Mouse (Mus musculus) adrenal gland, postnatal 25 days (tissue): ENCODE measurements around the gene Muc5ac. TPM values are rescaled to one million over a fixed set of nuclear protein-coding genes. Genes with fewer than 3 reads are reported as not detected.
A peak's percentile ranks its signal among the peaks of the same experiment; 100 is the strongest.
"Not testable (repeated sequence)": the region's sequence is repeated elsewhere in the genome, so short reads cannot be mapped to it uniquely, and the experiment has no call there.

Experiments
- DNase-seq: peaks from one replicate; pipeline ENCODE4 v3.0.0; 2021; ENCODE audit warnings: mixed read lengths
- long read RNA-seq: library from polyadenylated mRNA; stranded (forward); transcript quantifications from one replicate; pipeline ENCODE4 v2.0.0, GENCODE M21; 2021
- total RNA-seq: library from RNA; stranded (reverse); gene quantifications from 2 replicates; pipeline ENCODE4 v1.2.3, GENCODE M21; 2021

Gene Muc5ac
- total RNA-seq, result not detected in 2 replicates
- long read RNA-seq, result 0 reads

DNA sequence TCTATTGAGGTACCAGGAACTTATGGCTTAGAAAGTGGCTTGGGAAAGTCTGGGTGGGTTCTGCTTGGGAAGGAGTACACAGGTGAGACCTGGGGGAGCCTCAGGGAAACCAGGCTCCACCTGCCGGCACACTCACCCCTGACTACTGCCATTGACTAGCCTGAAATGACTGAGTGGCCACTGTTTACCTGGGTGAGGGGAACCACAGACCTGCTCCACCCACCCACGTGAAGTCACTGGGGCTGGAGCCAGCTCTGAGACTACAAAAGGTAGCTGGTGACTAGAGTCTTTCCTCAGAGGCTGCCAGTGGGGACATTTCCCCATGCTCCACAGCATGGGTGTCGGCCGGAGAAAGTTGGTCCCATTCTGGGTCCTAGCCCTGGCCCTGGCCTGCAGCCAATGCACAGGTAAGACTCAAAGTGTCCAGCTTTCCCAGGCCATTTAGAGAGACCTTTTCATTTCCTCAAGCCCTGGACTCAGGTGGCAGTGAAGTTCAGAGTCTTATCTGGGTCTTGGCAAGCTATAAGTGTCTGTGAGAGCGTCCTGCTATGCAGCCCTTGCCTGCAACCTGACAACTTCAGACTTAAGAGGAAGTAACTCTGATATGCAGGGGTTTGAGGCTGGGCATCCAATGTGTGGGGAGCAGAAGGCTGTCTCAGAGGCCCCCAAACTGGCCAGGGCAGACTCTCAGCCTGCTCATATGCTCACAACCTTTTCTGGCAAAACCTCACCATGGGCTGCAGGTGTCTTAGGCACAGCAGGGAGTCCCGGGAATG is at the start of gene Muc5ac:
Muc5ac (plus strand) TSS at position 296 of the 776 bp plus-strand sequence.
- DNase-seq, result no peak

DNA sequence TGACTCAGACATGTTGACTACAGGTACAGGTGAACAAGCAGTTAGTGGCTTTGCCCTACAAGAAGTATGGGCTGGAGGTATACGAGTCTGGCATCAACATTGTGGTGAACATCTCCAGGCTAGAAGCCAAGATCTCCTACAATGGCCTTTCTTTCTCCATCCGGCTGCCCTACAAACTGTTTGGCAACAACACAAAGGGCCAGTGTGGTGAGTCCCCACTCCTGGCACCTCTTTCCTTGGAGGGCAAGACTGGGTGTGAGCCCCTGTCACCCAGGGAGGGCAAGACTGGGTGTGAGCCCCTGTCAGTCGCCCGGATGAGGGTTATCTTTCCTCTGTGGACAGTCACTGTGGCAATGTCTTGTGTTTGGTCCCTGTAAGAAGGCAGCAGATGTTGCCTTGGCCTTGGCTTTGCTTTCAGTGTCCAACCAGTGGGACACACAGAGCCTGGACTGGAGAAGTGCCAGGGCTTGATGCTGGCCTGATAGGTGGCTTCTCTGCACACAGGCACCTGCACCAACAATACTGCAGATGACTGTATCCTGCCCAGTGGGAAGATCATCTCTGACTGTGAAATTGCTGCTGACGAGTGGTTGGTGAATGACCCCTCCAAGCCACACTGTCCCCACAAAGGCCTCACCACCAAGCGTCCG is 41.2 kb upstream of the Muc5ac start:
- no peak for DNase-seq

DNA sequence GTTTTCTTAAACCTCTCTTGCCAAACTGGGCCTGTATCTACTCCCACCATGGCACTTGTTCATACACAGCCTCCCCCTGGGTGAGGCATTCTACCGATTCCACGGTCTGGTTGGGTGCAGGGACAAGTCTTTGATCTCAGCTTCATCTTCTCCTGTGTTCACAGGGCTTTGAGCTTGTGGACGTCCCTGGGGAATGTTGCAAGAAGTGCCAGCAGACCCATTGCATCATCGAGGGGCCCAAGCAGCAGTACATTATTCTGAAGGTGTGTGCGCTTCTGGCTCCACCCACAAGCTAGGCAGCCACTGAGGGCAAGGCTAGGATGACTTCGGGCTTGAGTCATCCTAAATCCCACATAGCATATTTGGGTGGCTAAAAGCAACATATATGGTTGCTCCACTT is 36.3 kb upstream of the Muc5ac start:
- DNase-seq, result no peak

DNA sequence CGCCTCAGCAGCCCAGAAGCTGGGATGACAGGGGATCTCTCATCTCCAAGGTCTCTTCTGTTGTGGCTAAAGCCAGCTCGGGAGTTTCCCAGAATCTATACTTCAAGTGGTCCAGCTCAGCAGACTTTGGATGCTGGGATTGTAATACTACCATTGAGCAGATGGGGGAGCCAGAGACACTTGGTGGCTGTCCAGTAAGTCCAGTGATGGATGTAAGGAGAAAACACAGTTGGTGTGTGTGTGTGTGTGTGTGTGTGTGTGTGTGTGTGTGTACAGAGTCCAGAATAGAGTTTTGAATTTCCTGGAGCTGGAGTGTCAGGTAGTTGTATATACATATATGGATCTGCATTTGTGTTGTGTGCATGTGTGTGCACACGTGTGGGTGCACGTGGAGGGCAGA is 32.9 kb upstream of the Muc5ac start:
- DNase-seq, result peak; percentile 53

DNA sequence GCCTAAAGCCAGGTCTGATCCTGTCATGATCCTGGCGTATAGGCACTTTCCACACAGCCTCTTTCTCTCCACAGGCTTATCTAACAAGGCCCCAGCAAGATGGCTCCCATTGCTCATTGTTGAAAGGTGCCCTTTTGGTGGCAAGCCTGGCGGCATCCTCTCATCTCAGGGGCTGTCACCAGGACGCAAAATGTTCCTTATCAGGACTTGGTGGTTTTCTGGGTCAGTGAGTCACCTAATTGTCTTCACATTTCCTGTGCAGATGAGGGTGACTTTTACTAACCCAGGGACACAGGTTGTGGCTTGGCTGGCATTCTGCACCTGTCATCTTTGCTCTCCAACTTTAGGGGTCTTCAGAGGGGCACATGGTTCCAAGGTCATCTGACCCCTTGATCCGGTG is 30.5 kb upstream of the Muc5ac start:
- no peak for DNase-seq

DNA sequence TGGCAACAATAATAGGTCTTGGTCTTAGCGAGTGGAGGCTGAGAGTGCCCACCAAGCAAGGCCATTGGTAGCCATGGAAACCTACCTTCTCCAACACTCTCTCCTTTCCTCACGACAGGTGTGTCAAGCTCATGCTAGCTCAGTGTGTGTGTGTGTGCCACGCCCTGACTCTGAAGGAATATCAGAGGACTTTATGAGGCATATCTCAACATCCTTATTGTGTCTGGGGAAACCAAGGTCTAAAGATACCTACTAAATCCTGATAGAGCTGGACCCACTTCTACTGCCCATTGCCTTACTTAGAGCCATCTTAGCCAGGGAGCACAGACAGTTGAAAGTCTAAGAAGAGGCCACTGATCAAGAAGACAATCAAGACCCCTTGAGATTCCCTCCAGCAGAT is 18.3 kb upstream of the Muc5ac start:
- DNase-seq, result no peak

DNA sequence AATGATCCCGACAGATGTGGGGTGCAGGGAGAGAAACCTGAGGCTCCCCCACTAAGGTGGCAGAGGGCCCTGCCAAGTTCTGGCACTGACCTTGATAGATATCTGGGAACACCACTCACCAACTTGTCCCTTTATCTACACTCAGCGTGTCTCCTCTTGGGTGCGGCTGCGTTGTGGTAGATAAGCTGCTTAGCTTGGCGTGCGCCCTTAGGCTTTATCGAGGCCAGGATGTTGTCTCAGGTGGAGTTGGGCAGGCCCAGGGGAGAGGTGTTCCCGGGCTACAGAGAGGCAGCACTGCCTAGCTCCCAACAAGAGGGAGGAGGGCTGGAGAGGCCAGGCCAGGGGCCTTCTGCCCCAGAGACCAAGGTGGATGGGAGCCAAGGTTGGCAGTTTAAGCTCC is 17.8 kb upstream of the Muc5ac start:
- DNase-seq, result no peak

DNA sequence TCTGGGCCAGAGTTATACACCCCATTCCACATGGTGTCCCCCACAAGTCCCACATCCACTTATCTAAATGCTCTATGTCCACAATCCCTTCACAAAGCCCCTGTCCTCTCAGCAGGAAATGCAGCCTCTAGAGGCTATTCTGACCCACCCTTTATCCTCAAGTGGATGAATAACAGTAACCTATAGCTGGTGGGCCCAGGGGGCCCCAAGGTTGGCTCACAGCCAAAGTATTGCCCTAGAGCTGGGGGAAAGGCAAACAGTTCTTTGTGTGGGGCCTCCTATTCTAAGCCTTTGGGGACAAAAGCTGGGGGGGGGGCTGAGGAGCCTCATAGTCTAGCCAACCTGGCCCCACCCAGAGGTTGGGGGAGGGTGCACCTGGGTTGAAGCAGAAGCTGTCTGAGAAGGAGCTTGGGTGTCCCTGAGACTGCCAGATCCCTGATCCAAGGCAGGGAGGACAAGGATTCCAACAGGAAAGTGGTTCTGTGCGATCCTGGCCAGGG is 16.7 kb upstream of the Muc5ac start:
- no peak for DNase-seq

DNA sequence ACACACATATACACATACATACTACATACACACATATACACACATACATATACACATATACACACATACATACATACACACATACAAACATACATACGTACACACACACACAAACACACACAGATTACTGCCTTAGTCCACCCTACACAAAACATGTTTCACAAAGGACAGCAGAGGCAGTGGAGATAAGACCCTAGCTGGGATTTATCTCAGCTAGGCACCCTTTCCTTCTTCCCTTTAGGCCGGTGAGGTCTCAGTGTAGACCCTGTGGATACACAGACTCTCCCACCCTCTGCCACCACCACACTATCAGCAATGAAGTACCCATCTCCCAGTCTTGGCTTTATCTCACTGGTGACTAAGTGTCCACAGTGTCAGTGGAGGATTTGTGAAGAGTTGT is 13.9 kb upstream of the Muc5ac start:
- DNase-seq, result no peak

DNA sequence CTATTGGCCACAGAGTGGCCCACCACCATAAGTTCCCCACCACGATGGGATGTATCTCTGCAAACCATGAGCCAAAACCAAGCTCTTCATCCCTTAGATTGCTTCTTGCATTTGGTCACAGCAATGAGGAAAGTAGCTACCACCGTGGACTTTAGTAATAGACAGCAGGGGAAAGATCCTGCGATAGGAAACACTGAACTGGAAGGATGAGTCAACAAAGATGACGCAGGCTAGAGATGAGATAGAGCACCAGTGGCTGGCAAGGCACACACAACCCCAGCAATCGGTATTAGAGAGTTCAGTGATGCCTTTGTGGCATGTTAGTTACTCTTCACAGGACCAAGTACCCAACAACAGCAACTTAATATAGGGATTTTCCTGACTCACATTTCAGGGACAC is 12.6 kb upstream of the Muc5ac start:
- no peak for DNase-seq

DNA sequence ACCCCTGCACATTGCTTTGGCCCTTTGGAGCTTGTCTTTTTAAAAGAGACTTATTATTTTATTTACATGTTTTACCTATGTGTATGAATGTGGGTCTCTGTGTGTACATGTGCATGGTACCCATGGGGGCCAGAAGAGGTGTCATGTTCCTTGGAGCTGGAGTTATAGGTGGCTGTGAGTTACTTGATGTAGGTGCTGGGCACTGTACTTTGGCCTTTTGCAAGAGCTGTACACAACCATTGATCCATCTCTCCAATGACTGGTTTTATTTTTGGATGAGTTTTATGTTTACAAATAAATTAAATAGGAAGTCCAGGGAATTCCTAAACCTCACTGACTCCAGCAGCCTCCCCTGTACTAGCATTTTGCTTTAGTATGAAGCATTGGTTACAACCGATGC is 5.5 kb downstream of the Muc5ac start:
- no peak for DNase-seq

DNA sequence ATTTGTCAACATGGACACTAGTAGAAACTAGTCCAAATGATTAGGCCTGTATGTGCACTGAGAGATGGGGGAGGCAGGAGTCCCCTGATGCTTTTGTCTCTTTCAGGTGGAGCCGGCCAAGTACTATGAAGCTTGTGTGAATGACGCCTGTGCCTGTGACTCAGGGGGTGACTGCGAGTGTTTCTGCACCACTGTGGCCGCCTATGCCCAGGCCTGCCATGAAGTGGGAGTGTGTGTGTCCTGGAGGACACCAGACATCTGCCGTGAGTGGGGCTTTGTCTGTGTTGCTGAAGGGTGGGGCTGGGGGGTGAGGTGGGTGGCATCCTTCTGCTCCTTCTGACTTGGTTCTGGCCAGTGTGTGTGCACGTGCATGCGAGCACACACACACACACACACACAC is 14.4 kb downstream of the Muc5ac start:
- DNase-seq, result no peak

DNA sequence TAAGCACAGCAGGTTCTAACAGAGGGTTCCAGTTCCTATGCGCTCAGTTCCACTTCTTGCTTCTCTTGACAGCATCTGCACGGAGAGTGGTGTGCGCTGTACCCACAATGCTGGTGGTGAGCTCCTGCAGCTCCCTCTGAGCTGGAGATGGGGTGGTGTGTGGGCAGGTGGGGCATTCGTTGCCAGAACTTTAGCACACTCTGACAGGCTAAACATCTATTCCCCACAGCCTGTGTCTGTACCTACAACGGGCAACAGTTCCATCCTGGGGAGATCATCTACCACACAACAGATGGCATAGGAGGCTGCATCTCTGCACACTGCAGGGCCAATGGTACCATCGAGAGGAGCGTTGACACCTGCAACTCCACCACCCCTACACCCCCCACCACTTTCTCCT is 16.6 kb downstream of the Muc5ac start:
- DNase-seq, result no peak

DNA sequence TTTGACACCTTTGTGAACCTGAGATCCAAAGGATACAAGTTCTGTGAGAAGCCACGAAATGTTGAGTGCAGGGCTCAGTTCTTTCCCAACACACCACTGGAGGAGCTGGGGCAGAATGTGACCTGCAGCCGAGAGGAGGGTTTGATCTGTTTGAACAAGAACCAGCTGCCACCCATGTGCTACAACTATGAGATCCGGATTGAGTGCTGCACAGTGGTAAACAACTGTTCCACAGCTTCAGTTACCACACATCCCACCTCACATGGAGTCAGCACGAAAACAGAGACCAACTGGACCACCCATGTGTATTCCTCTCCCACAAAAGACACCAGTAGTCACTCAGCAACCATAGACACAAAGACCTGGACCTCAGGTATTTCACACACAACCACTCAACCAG is 19.1 kb downstream of the Muc5ac start:
- DNase-seq, result not testable (repeated sequence)

DNA sequence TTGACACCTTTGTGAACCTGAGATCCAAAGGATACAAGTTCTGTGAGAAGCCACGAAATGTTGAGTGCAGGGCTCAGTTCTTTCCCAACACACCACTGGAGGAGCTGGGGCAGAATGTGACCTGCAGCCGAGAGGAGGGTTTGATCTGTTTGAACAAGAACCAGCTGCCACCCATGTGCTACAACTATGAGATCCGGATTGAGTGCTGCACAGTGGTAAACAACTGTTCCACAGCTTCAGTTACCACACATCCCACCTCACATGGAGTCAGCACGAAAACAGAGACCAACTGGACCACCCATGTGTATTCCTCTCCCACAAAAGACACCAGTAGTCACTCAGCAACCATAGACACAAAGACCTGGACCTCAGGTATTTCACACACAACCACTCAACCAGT is 21.2 kb downstream of the Muc5ac start:
- not testable (repeated sequence) for DNase-seq

DNA sequence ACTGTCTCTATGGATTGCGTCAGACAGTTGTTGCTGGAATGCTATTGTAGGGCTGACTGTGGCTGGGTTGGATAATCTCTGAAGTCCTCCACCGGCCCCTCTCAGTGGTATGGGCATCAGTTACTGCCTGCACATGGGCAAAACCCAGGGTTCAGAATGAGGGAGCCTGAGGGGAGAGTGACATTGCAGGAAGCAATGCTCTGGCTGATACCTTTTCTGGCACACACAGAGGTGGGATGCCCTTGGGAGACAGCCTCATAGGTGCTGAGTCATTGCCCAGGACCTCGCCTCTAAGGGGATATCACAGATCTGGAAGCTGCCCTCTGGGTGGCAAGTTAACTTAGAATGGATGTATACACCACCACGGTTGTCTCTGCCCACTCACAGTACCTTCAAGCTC is 24.5 kb downstream of the Muc5ac start:
- DNase-seq, result no peak

DNA sequence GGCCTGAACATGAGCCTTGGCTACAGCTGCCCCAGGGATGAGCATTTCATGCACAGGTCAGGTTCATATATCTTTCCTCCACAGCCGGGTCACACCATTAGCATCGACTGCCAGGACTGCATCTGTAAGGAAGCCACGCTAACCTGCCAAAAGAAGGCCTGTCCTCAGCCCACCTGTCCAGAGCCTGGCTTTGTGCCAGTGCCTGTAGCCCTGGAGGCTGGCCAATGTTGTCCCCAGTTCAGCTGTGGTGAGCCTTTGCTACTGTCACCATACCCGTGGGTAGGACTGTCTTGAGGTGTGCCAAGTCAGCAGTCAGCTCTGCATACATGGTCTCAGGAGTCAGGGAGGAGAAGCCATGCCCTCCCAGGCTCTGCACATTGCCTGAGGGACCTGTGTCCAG is 26.6 kb downstream of the Muc5ac start:
- no peak for DNase-seq

DNA sequence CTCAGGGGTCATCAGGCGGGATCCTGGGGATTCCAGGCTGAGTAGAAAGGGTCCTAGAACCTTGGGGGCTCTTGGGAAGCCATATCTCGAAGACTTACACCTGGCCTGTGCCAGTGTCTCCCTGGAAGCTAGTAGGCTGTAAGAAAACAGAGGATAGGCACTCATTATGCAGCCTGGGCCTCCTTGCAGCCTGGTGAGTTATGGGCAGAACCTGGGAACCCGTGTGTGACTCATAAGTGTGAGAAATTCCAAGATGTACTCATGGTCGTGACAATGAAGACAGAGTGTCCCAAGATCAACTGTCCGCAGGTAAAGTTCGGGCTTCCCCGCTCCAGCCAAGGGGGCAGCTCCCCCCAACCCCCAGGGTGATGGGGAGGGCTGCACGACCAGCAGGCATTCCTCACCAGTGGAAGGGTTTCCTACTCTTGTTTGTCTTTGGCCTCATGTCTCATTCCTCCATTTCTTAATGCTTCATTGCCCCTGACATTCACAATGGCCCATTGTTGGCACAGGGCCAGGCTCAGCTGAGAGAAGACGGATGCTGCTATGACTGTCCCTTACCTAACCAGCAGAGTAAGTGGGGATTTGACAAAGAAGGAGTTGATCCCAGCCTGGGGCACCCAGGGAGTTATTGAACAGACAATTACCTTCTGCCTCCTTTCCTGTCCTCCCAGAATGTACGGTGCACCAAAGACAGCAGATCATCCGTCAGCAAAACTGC is 28.7 kb downstream of the Muc5ac start:
- peak; percentile 65 for DNase-seq

DNA sequence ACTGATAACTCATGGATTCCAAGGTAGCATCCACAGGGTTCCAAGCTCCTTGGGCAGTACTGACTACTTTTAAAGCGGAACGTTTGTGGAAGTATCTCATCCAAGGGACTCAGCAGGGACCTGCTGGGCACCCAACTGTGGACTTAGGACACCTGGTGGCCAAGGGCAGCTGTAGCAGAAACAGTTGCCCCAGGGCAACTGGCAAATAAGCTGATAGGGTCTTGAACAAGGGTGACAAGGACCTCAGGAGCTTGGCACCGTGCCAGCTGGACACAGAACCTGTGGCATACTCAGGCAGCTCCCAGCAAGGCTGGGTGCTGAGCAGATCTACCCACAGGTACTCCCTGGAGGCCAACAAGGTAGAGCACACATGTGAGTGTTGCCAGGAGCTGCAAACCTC is 29.5 kb downstream of the Muc5ac start:
- no peak for DNase-seq

DNA sequence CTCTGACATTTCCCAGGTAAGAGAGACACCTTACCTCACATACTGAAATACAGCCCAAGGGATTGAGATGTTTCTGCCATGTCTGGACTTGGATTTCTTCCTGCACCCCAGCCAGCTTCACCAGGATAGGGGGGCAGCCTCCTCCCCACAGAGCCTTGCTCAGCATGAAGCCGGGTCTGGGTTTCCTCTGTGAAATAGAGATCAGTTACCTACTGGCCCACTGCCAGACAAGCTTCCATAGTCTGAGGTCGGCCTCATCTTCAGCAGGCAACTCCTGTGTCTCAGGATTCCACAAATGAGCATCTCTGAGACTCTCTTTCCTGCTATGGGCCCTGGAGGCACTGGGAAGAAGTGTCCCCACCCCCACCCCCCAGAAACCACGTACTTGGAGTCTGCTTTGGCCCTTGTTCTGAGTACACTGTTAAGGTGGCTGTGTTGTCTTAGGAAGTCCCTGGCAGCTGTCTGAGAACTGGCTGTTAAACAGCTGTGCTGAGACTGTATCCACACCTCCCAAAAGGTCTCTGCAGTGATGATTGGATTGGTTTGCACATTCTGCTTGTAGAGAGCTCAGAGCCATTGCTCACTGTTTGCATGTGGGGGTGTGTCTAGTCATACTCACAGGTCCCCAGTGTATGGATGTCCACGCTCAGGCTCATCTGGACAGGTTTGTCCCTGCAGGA is 34.0 kb downstream of the Muc5ac start:
- no peak for DNase-seq

DNA sequence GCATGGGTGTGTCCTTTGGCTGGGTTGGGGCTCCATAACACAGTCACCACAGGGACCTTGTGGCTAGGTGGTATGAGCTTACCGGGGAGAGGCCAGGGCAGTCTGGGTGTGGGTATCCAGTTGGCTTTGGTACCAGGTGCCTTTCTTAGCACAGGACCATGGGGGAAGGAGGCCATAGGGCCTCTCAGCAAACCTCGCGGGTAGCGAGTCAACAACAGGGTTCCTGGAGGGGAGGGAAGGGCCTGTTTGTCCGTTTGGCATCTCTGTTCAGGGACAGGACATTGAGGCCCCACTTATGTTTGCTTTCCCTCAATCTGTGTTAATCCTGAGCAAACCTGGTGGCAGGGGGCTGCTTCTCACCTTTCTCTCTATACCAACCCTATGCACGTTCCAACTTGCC is 34.9 kb downstream of the Muc5ac start:
- no peak for DNase-seq

DNA sequence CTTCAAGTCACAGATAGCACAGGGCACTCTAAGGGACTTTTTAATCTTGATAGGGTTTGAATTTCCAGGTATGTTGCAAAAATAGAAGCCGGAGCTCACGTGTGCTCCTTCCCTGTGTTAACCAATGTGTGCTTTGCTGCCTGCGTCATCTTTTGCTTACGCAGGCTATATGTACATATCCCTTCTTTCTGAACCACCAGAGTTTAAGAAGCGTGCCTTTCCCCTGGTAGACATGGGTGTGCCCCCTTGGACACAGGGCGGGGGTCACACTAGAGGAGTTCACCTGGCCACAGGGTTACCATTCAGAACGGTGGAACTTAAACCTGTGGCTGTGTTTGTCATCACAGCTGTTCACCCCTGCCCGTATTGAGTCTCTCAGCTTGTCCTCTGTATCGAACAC is 35.6 kb downstream of the Muc5ac start:
- DNase-seq, result no peak

DNA sequence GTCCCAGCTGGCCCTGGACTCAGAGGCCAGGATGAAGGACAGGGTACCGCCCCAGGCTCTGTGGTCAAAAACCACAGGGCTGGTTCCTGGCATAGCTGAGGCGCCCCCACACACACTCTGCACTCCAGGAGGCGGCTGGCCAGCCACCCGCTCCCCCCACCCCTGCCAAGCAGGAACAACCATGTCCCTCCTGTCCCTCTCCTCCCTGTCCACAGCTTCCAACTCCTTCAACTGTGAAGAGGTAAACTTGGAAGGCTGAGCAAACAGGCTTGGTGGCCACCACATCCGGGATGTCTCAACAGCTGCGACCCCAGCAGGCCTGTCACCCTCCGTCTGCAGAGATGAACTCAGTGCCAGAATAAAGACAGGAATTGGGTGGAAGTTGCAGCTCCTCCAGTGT is 47.2 kb downstream of the Muc5ac start:
- DNase-seq, result no peak
